Mouse (Mus musculus) CH12.LX (cell line): ENCODE data around the gene Gm20388. TPM values are rescaled to one million over a fixed set of nuclear protein-coding genes. Genes with fewer than 3 reads are reported as not detected.

ENCODE experiments used
- DNase-seq: peaks from one replicate; pipeline ENCODE4 v3.0.0-alpha.2; 2013; ENCODE audit errors: extremely low read depth
- H3K27ac ChIP-seq: 2 replicates; pipeline ENCODE4 v1.5.1; 2012; ENCODE audit warnings: low read depth, mild to moderate bottlenecking, control low read depth, moderate library complexity; ENCODE audit not compliant: insufficient read depth
- H3K27me3 ChIP-seq: replicated peaks from 2 replicates; pipeline ENCODE3; 2012; ENCODE audit warnings: inconsistent platforms
- H3K36me3 ChIP-seq, 2 experiments: replicated peaks in 1 of 2; 2 replicates each; pipeline versions ENCODE3 to v1.6.1; 2012; ENCODE audit warnings: inconsistent platforms in 1 of 2, low read length in 1 of 2, mild to moderate bottlenecking in 1 of 2, mixed read lengths in 1 of 2, moderate library complexity in 1 of 2; ENCODE audit not compliant: control insufficient read depth in 1 of 2, insufficient read depth in 1 of 2
- H3K4me1 ChIP-seq, 2 experiments: 2 replicates each; pipeline ENCODE4 v1.6.1; 2012; ENCODE audit warnings: inconsistent platforms in 1 of 2, moderate library complexity in 1 of 2; ENCODE audit not compliant: insufficient read depth in 2 of 2, control insufficient read depth in 1 of 2
- H3K4me2 ChIP-seq: 2 replicates; pipeline ENCODE4 v1.6.1; 2012; ENCODE audit warnings: low read depth, mild to moderate bottlenecking, control low read depth; ENCODE audit not compliant: poor library complexity, insufficient read depth, severe bottlenecking
- H3K4me3 ChIP-seq, 3 experiments: fragments of 150-350 bp in 1 of 3; sonication (generic) in 1 of 3; replicated peaks in 1 of 3; 2 replicates each; pipeline versions ENCODE3 to v1.5.1; 2011 to 2012; ENCODE audit warnings: low read depth in 2 of 3, low read length in 2 of 3, mild to moderate bottlenecking in 2 of 3, moderate library complexity in 2 of 3, control low read depth in 1 of 3, improper control_type of control experiment in 1 of 3, inconsistent platforms in 1 of 3, mixed read lengths in 1 of 3; ENCODE audit not compliant: poor library complexity in 1 of 3
- H3K79me2 ChIP-seq: replicated peaks from 2 replicates; pipeline ENCODE4 v1.6.1; 2012; ENCODE audit warnings: mild to moderate bottlenecking, moderate library complexity; ENCODE audit not compliant: control insufficient read depth, poor library complexity, insufficient read depth, severe bottlenecking; ENCODE audit errors: extremely low read depth
- H3K9ac ChIP-seq: 2 replicates; pipeline ENCODE4 v1.6.1; 2012; ENCODE audit warnings: low read depth, mild to moderate bottlenecking, control low read depth, moderate library complexity; ENCODE audit not compliant: insufficient read depth
- H3K9me3 ChIP-seq: replicated peaks from 2 replicates; pipeline ENCODE3; 2012; ENCODE audit warnings: low read length, inconsistent platforms, mixed read lengths
- BHLHE40 ChIP-seq: IDR thresholded peaks from 2 replicates; pipeline ENCODE4 v1.6.1; 2011; ENCODE audit warnings: mild to moderate bottlenecking, low read depth, low read length, improper control_type of control experiment
- CTCF ChIP-seq, 2 experiments: IDR thresholded peaks in 1 of 2; conservative IDR thresholded peaks in 1 of 2; 2 replicates each; pipeline ENCODE4 v1.5.1; 2011 to 2012; ENCODE audit warnings: low read depth in 2 of 2, low read length in 2 of 2, improper control_type of control experiment in 1 of 2, inconsistent platforms in 1 of 2, mild to moderate bottlenecking in 1 of 2, moderate library complexity in 1 of 2
- E2F4 ChIP-seq: IDR thresholded peaks from 2 replicates; pipeline ENCODE4 v1.6.1; 2011; ENCODE audit warnings: low read depth, low read length, improper control_type of control experiment; ENCODE audit not compliant: insufficient replicate concordance
- ELF1 ChIP-seq: IDR thresholded peaks from 2 replicates; pipeline ENCODE4 v1.6.1; 2014; ENCODE audit warnings: low read depth, mild to moderate bottlenecking, inconsistent platforms, low read length, improper control_type of control experiment
- HCFC1 ChIP-seq: IDR thresholded peaks from 2 replicates; pipeline ENCODE4 v1.6.1; 2012; ENCODE audit warnings: low read depth, mild to moderate bottlenecking, inconsistent platforms, low read length, improper control_type of control experiment
- IRF4 ChIP-seq: IDR thresholded peaks from 2 replicates; pipeline ENCODE4 v1.6.1; 2014; ENCODE audit warnings: low read depth, mild to moderate bottlenecking, inconsistent platforms, low read length, improper control_type of control experiment
- JUN ChIP-seq: IDR thresholded peaks from 2 replicates; pipeline ENCODE4 v1.6.1; 2011; ENCODE audit warnings: low read depth, mild to moderate bottlenecking, low read length, improper control_type of control experiment, moderate library complexity; ENCODE audit not compliant: insufficient read depth
- JUND ChIP-seq: conservative IDR thresholded peaks from 2 replicates; pipeline ENCODE4 v1.6.1; 2011; ENCODE audit warnings: low read depth, low read length, improper control_type of control experiment
- KAT2A ChIP-seq: IDR thresholded peaks from 2 replicates; pipeline ENCODE4 v1.6.1; 2012; ENCODE audit warnings: low read length, improper control_type of control experiment, inconsistent platforms; ENCODE audit not compliant: insufficient replicate concordance
- MAX ChIP-seq: IDR thresholded peaks from 2 replicates; pipeline ENCODE4 v1.6.1; 2011; ENCODE audit warnings: low read length, improper control_type of control experiment
- MAZ ChIP-seq: IDR thresholded peaks from 2 replicates; pipeline ENCODE4 v1.6.1; 2012; ENCODE audit warnings: low read depth, mild to moderate bottlenecking, inconsistent platforms, low read length, improper control_type of control experiment, moderate library complexity
- MEF2A ChIP-seq: IDR thresholded peaks from 2 replicates; pipeline ENCODE4 v1.6.1; 2014; ENCODE audit warnings: low read depth, mild to moderate bottlenecking, inconsistent platforms, low read length, improper control_type of control experiment, borderline replicate concordance
- MXI1 ChIP-seq: IDR thresholded peaks from 2 replicates; pipeline ENCODE4 v1.6.1; 2011; ENCODE audit warnings: mild to moderate bottlenecking, low read depth, low read length, improper control_type of control experiment
- NRF1 ChIP-seq: IDR thresholded peaks from 2 replicates; pipeline ENCODE4 v1.6.1; 2014; ENCODE audit warnings: low read depth, mild to moderate bottlenecking, inconsistent platforms, low read length, improper control_type of control experiment, moderate library complexity
- POLR2A ChIP-seq: IDR thresholded peaks from 2 replicates; pipeline ENCODE4 v1.6.1; 2011; ENCODE audit warnings: low read depth, mild to moderate bottlenecking, improper control_type of control experiment, low read length
- RAD21 ChIP-seq: IDR thresholded peaks from 2 replicates; pipeline ENCODE4 v1.6.1; 2011; ENCODE audit warnings: low read depth, mild to moderate bottlenecking, low read length, improper control_type of control experiment, moderate library complexity
- RCOR1 ChIP-seq: conservative IDR thresholded peaks from 2 replicates; pipeline ENCODE4 v1.6.1; 2012; ENCODE audit warnings: low read depth, mild to moderate bottlenecking, inconsistent platforms, low read length, improper control_type of control experiment
- SIN3A ChIP-seq: IDR thresholded peaks from 2 replicates; pipeline ENCODE4 v1.6.1; 2012; ENCODE audit warnings: low read length, improper control_type of control experiment, inconsistent platforms
- TBP ChIP-seq: conservative IDR thresholded peaks from 2 replicates; pipeline ENCODE4 v1.6.1; 2011; ENCODE audit warnings: low read depth, low read length, improper control_type of control experiment
- TCF12 ChIP-seq: IDR thresholded peaks from 2 replicates; pipeline ENCODE4 v1.6.1; 2014; ENCODE audit warnings: low read depth, mild to moderate bottlenecking, inconsistent platforms, low read length, improper control_type of control experiment
- UBTF ChIP-seq: IDR thresholded peaks from 2 replicates; pipeline ENCODE4 v1.6.1; 2012; ENCODE audit warnings: low read depth, mild to moderate bottlenecking, inconsistent platforms, low read length, improper control_type of control experiment, moderate library complexity
- USF1 ChIP-seq: IDR thresholded peaks from 2 replicates; pipeline ENCODE4 v1.6.1; 2014; ENCODE audit warnings: low read depth, mild to moderate bottlenecking, inconsistent platforms, low read length, improper control_type of control experiment
- ZC3H11A ChIP-seq: IDR thresholded peaks from 2 replicates; pipeline ENCODE4 v1.6.1; 2012; ENCODE audit warnings: low read depth, mild to moderate bottlenecking, inconsistent platforms, low read length, improper control_type of control experiment
- ZMIZ1 ChIP-seq: IDR thresholded peaks from 2 replicates; pipeline ENCODE4 v1.6.1; 2012; ENCODE audit warnings: low read depth, mild to moderate bottlenecking, inconsistent platforms, low read length, improper control_type of control experiment
- ZNF384 ChIP-seq: IDR thresholded peaks from 2 replicates; pipeline ENCODE4 v1.6.1; 2012; ENCODE audit warnings: low read depth, low read length, improper control_type of control experiment, inconsistent platforms
- dilution Hi-C: fragments of 300-500 bp; cut with MboI; formaldehyde crosslinking; loops from 2 replicates; pipeline ENCODE4 v1.14.3; 2020; ENCODE audit warnings: low sequenced_read_pairs; ENCODE audit not compliant: extremely low pct_unique_long_range_greater_than_20kb, extremely low pct_ligation_motif_present
- in situ Hi-C: fragments of 300-500 bp; cut with MboI; formaldehyde crosslinking; loops from 3 replicates; pipeline ENCODE4 v1.14.3; 2019; ENCODE audit warnings: low sequenced_read_pairs, low pct_ligation_motif_present, low pct_unique_long_range_greater_than_20kb, mixed read lengths
- polyA plus RNA-seq: library from polyadenylated mRNA; unstranded; fragments of >175 nt; gene quantifications from 2 replicates; pipeline ENCODE4 v1.2.1, GENCODE M21; 2012; ENCODE audit warnings: low read depth; ENCODE audit not compliant: insufficient read length
- total RNA-seq, 2 experiments: library from RNA; depleted of rRNA; stranded (reverse); fragments of 300-350 nt in 1 of 2; fragments of >200 nt in 1 of 2; gene quantifications; 2 replicates each; pipeline ENCODE4 v1.2.3; 2012 to 2014

The Gm20388 gene
- total and polyA plus RNA-seq, 3 experiments: 14.8 to 26.3 (median 22.2) TPM

- TF ChIP-seq MAZ (no peak), RCOR1 (no peak), BHLHE40 (no peak), ZNF384 (no peak), CTCF (conservative IDR thresholded peaks at IDR 0.05 in 1 of 2, IDR thresholded peaks at IDR 0.05 in 1 of 2; ENCODE audit: low read depth in 2 of 2, low read length in 2 of 2) (no peak), USF1 (no peak), ZMIZ1 (0 out of 2 replicates have a peak, but pooled peaks have one; percentile 26), TBP (no peak)
- TF ChIP-seq, all 38 proteins: peak for 7
Observed at GRCm38 (mm10) chr8:123253451-123254098, 3342.9 kb downstream of the Gm20388 start (continued).

- H3K9me3 ChIP-seq: no peaks in the 10 kb centered on the region
- H3K4me3 ChIP-seq: peak within 1 kb of the TSS; percentile 75 to 89 (median 87)
- peak within 1 kb of the TSS; percentile 92 for H3K4me2 ChIP-seq
- H3K9ac ChIP-seq: peak within 1 kb of the TSS; percentile 88
- dilution Hi-C loops: no loop called here
- peaks cover 13 to 41% of the 10 kb centered on the region in 2 experiments for H3K4me1 ChIP-seq
- in situ Hi-C loops: no loop called here
- peak within 1 kb of the TSS; percentile 1; the same call in 1 of the 2 replicates for H3K27ac ChIP-seq
- H3K36me3 ChIP-seq: peaks cover 35 to 57% of the 10 kb centered on the region in 2 experiments
- TF ChIP-seq SIN3A (peak; percentile 39), RAD21 (no peak), MAX (no peak; the same call in 1 of the 2 replicates), ZMIZ1 (peak; percentile 30; the same call in 1 of the 2 replicates), MEF2A (peak; percentile 39; the same call in 1 of the 2 replicates), ZC3H11A (no peak), HCFC1 (peak; percentile 85), USF1 (no peak), POLR2A (peak; percentile 72), UBTF (peak; percentile 54; the same call in 1 of the 2 replicates), TBP (no peak), JUND (no peak), IRF4 (peak; percentile 51; the same call in 1 of the 2 replicates), KAT2A (peak; percentile 73; the same call in 1 of the 2 replicates), E2F4 (no peak), MAZ (no peak), JUN (no peak), ELF1 (peak; percentile 49; the same call in 1 of the 2 replicates), MXI1 (peak; percentile 79; the same call in 1 of the 2 replicates), TCF12 (peak; percentile 55; the same call in 1 of the 2 replicates), NRF1 (peak; percentile 49; the same call in 1 of the 2 replicates), CTCF (conservative IDR thresholded peaks at IDR 0.05 in 1 of 2, IDR thresholded peaks at IDR 0.05 in 1 of 2; ENCODE audit: low read depth in 2 of 2, low read length in 2 of 2) (no peak)
- H3K79me2 ChIP-seq: no peaks in the 10 kb centered on the region
- H3K27me3 ChIP-seq: no peaks in the 10 kb centered on the region
- peak; percentile 73 for DNase-seq
Observed at GRCm38 (mm10) chr8:123254099-123254885, 3343.7 kb downstream of the Gm20388 start, which contains the start of the genes Zfp276 and Vps9d1. Gene Zfp276, plus strand, starts transcription at chr8:123254195. Gene Vps9d1, minus strand, starts transcription at chr8:123254348.
